Mouse (Mus musculus) lung, postnatal 0 days (tissue): Measurements from ENCODE around the gene Bpnt1. TPM values are rescaled to one million over a fixed set of nuclear protein-coding genes. Genes with fewer than 3 reads are reported as not detected.
A peak's percentile ranks its signal among the peaks of the same experiment; 100 is the strongest.

Experiments
- ATAC-seq: fragments of 200-750 bp; cut with Nextera tagmentation; 2 replicates; pipeline ENCODE4 v1.8.0; 2017; ENCODE audit warnings: moderate library complexity
- DNase-seq: peaks from one replicate; pipeline ENCODE4 v3.0.0-alpha.2; 2016; ENCODE audit warnings: low spot score
- H3K27ac ChIP-seq: fragments of 300-500 bp; sonication (generic); 2 replicates; pipeline ENCODE4 v1.5.1; 2014; ENCODE audit warnings: antibody characterized with exemption, mild to moderate bottlenecking, low read length, mixed read lengths
- H3K27me3 ChIP-seq: fragments of 300-500 bp; sonication (generic); replicated peaks from 2 replicates; pipeline ENCODE4 v1.6.1; 2014; ENCODE audit warnings: low read length, mixed read lengths; ENCODE audit not compliant: insufficient read depth
- H3K36me3 ChIP-seq: fragments of 300-500 bp; sonication (generic); 2 replicates; pipeline ENCODE4 v1.6.1; 2014; ENCODE audit warnings: low read length, mixed read lengths; ENCODE audit not compliant: insufficient read depth
- H3K4me1 ChIP-seq: fragments of 300-500 bp; sonication (generic); 2 replicates; pipeline ENCODE4 v1.6.1; 2014; ENCODE audit warnings: antibody characterized with exemption, low read depth, low read length, mixed read lengths; ENCODE audit not compliant: insufficient read depth
- H3K4me2 ChIP-seq: fragments of 300-500 bp; sonication (generic); replicated peaks from 2 replicates; pipeline ENCODE4 v1.6.1; 2014; ENCODE audit warnings: low read depth, mild to moderate bottlenecking, low read length, moderate library complexity, mixed read lengths
- H3K4me3 ChIP-seq: fragments of 300-500 bp; sonication (generic); 2 replicates; pipeline ENCODE4 v1.5.1; 2014; ENCODE audit warnings: low read depth, low read length
- H3K9ac ChIP-seq: fragments of 300-500 bp; sonication (generic); replicated peaks from 2 replicates; pipeline ENCODE4 v1.6.1; 2014; ENCODE audit warnings: low read depth, mild to moderate bottlenecking
- H3K9me3 ChIP-seq: fragments of 300-500 bp; sonication (generic); 2 replicates; pipeline ENCODE4 v1.6.1; 2016; ENCODE audit warnings: low read length, mixed read lengths
- CTCF ChIP-seq: IDR thresholded peaks from 2 replicates; pipeline ENCODE4 v1.5.1; 2016; ENCODE audit warnings: antibody characterized with exemption, mild to moderate bottlenecking
- EP300 ChIP-seq: IDR thresholded peaks from 2 replicates; pipeline ENCODE4 v1.6.1; 2016; ENCODE audit warnings: antibody characterized with exemption, mild to moderate bottlenecking, control low read depth
- WGBS: fragments of 180-500 bp; shearing (Covaris S2); extraction: QIAGEN DNeasy Blood & Tissue Kit; methylation state at CpG from one replicate; pipeline ENCODE4 v1.1.7; 2014; 5-methylcytosine and 5-hydroxymethylcytosine counted together
- polyA plus RNA-seq: library from polyadenylated mRNA; unstranded; fragments of >200 nt; fragmentation: Nextera tagmentation; extraction: Ambion mirVana; gene quantifications from 2 replicates; pipeline ENCODE4 v1.2.1, GENCODE M21; 2015

Gene Bpnt1
- polyA plus RNA-seq, 1 experiment from 2014 or later = 30.5 TPM

- H3K9ac ChIP-seq = no peak overlapping the region
- H3K27me3 ChIP-seq = no peaks in the 10 kb centered on the region
- no peak for TF ChIP-seq EP300
- no peak for TF ChIP-seq CTCF
- no peak overlapping the region for H3K4me3 ChIP-seq
- H3K9me3 ChIP-seq = no peaks in the 10 kb centered on the region
- H3K4me2 ChIP-seq = no peak overlapping the region
- no peaks in the 10 kb centered on the region for H3K4me1 ChIP-seq
- no peak for ATAC-seq
- H3K36me3 ChIP-seq = peaks cover 6% of the 10 kb centered on the region; the same call in 1 of the 2 replicates
- H3K27ac ChIP-seq = no peak overlapping the region
- 96% methylated on average over 12 of the region's 12 CpGs for WGBS
- no peak for DNase-seq
Measured at GRCm38 (mm10) chr1:185306836-185307235, 25.1 kb upstream of the Bpnt1 start.

DNA sequence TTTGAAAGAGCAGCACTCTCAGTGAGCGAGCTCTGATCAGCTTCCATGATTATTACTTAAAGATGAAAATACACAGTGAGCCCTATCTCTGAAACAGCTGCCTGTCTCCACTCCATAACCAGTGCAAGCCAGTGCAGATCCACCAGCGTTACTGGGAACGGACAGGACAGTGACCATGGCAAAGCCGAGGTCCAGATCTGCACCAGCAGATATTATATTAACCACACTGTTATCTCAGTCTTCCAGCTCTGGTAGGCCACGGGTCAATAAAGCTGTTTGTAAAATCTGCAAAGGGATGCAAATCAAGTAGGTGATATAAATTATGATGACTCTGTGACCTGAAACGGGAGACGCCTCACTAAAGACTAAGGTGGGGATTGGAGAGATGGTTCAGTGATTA is 24.3 kb upstream of the Bpnt1 start:
- DNase-seq = no peak
- 96% methylated on average over 7 of the region's 7 CpGs for WGBS
- Histone ChIP-seq H3K4me2 (no peak overlapping the region), H3K36me3 (peaks cover 4% of the 10 kb centered on the region; the same call in 1 of the 2 replicates), H3K9me3 (no peaks in the 10 kb centered on the region), H3K27ac (no peak overlapping the region), H3K9ac (no peak overlapping the region), H3K4me3 (no peak overlapping the region), H3K4me1 (no peaks in the 10 kb centered on the region), H3K27me3 (no peaks in the 10 kb centered on the region)
- no peak for TF ChIP-seq EP300
- no peak for TF ChIP-seq CTCF
- ATAC-seq = no peak

GRCm38 (mm10) chr1:185308334-185308733 is 23.6 kb upstream of the Bpnt1 start:
- Histone ChIP-seq H3K36me3 (peaks cover 9% of the 10 kb centered on the region), H3K4me3 (no peak overlapping the region), H3K27me3 (no peaks in the 10 kb centered on the region), H3K4me1 (no peaks in the 10 kb centered on the region), H3K9me3 (no peaks in the 10 kb centered on the region), H3K9ac (no peak overlapping the region), H3K4me2 (no peak overlapping the region), H3K27ac (no peak overlapping the region)
- ATAC-seq (no peak), DNase-seq (no peak)
- TF ChIP-seq EP300 (no peak), CTCF (no peak)
- WGBS = 92% methylated on average over 2 of the region's 2 CpGs

- no peak overlapping the region for H3K4me2 ChIP-seq
- no peaks in the 10 kb centered on the region for H3K27me3 ChIP-seq
- H3K9ac ChIP-seq = no peak overlapping the region
- H3K27ac ChIP-seq = peak overlapping the region; percentile 35; the same call in 1 of the 2 replicates
- ATAC-seq (peak; percentile 83), DNase-seq (peak; percentile 60)
- no peaks in the 10 kb centered on the region for H3K4me1 ChIP-seq
- peaks cover 11% of the 10 kb centered on the region for H3K36me3 ChIP-seq
- 43% methylated on average over 4 of the region's 4 CpGs for WGBS
- no peak for TF ChIP-seq CTCF
- TF ChIP-seq EP300 = no peak
- H3K9me3 ChIP-seq = no peaks in the 10 kb centered on the region
- no peak overlapping the region for H3K4me3 ChIP-seq
Measured at GRCm38 (mm10) chr1:185308908-185309307, 23.0 kb upstream of the Bpnt1 start.

- Histone ChIP-seq H3K27me3 (no peaks in the 10 kb centered on the region), H3K27ac (no peak overlapping the region), H3K36me3 (peaks cover 19% of the 10 kb centered on the region), H3K4me2 (no peak overlapping the region), H3K4me3 (no peak overlapping the region), H3K9me3 (no peaks in the 10 kb centered on the region), H3K4me1 (no peaks in the 10 kb centered on the region), H3K9ac (no peak overlapping the region)
- ATAC-seq (no peak), DNase-seq (no peak)
- 66% methylated on average over 9 of the region's 9 CpGs for WGBS
- TF ChIP-seq CTCF (no peak), EP300 (no peak)
Measured at GRCm38 (mm10) chr1:185311949-185312348, 20.0 kb upstream of the Bpnt1 start.

DNA sequence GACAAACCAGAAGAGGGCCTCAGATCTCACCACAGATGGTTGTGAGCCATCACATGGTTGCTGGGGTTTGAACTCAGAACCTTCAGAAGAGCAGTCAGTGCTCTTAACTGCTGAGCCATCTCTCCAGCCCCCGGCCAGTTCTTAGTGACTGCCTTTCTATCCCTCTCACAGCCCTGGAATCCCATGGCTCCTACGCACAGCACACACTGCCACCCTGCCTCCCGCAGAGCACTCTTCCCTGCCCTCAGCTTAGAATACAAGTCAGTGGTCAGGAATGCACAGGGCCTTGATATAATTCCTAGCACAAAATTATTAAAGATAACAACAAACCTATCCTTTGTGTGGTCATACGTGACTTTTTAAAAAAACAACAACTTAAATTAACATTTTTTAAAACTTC is 17.4 kb upstream of the Bpnt1 start:
- 89% methylated on average over 4 of the region's 4 CpGs for WGBS
- TF ChIP-seq EP300 (no peak), CTCF (no peak)
- ATAC-seq = no peak
- H3K9me3 ChIP-seq = no peaks in the 10 kb centered on the region
- H3K4me1 ChIP-seq = no peaks in the 10 kb centered on the region
- DNase-seq = no peak
- no peaks in the 10 kb centered on the region for H3K27me3 ChIP-seq
- no peak overlapping the region for H3K27ac ChIP-seq
- no peak overlapping the region for H3K4me3 ChIP-seq
- H3K9ac ChIP-seq = no peak overlapping the region
- H3K36me3 ChIP-seq = peaks cover 28% of the 10 kb centered on the region
- H3K4me2 ChIP-seq = no peak overlapping the region
